ENCODE assay signal across 8 mouse cellular contexts in genomic region chr19:29641055-29641454, GRCm38 (mm10). TPM values are rescaled to one million over a fixed set of nuclear protein-coding genes. Genes with fewer than 3 reads are reported as not detected.
DNase-seq lines count a peak whose midpoint lies in the region; ATAC-seq and TF ChIP-seq lines count a peak whose summit lies in the region.

No protein-coding gene starts in this region.

- H3K9me3 ChIP-seq in forebrain, embryonic 10.5 days = no peaks in the 10 kb centered on the region
- peaks cover 4% of the 10 kb centered on the region; the same call in 1 of the 2 replicates for H3K9me3 ChIP-seq in forebrain, embryonic 13.5 days (replicated peaks)
- no peaks in the 10 kb centered on the region for H3K9me3 ChIP-seq in lung, postnatal 0 days (ENCODE audit: low read length)

- no peaks in the 10 kb centered on the region for H3K27me3 ChIP-seq in forebrain, embryonic 10.5 days (ENCODE audit: poor library complexity, severe bottlenecking)
- H3K27me3 ChIP-seq in forebrain, embryonic 13.5 days = no peaks in the 10 kb centered on the region
- no peaks in the 10 kb centered on the region for H3K27me3 ChIP-seq in lung, postnatal 0 days (replicated peaks; ENCODE audit: insufficient read depth, low read length)

- no peak overlapping the region for H3K4me2 ChIP-seq in forebrain, embryonic 13.5 days
- peak overlapping the region; percentile 19 for H3K4me2 ChIP-seq in lung, postnatal 0 days (replicated peaks; ENCODE audit: low read depth, low read length)

- no peak for DNase-seq in forebrain, embryonic 10.5 days (ENCODE audit: extremely low spot score, low spot score)
- DNase-seq in lung, postnatal 0 days (ENCODE audit: low spot score) = peak; percentile 60
- DNase-seq in layer of hippocampus, adult 11-12 months (ENCODE audit: low spot score) = no peak
- no peak for DNase-seq in cerebellum, adult 9-11 months
- DNase-seq in ovary, postnatal 36 days (ENCODE audit: low spot score) = no peak

- WGBS in forebrain, embryonic 10.5 days = 49% methylated on average over 9 of the region's 9 CpGs
- WGBS in forebrain, embryonic 13.5 days = 65% methylated on average over 8 of the region's 9 CpGs
- WGBS in lung, postnatal 0 days = 38% methylated on average over 9 of the region's 9 CpGs

- H3K4me3 ChIP-seq in forebrain, embryonic 10.5 days = no peak overlapping the region
- H3K4me3 ChIP-seq in forebrain, embryonic 13.5 days = no peak overlapping the region
- H3K4me3 ChIP-seq in bone marrow macrophage, adult 2 months (ENCODE audit: insufficient read depth, low read length) = peak overlapping the region; percentile 41
- no peak overlapping the region for H3K4me3 ChIP-seq in lung, postnatal 0 days (ENCODE audit: low read depth, low read length)

- peaks cover 22% of the 10 kb centered on the region for H3K4me1 ChIP-seq in forebrain, embryonic 10.5 days
- H3K4me1 ChIP-seq in forebrain, embryonic 13.5 days = no peaks in the 10 kb centered on the region
- H3K4me1 ChIP-seq in bone marrow macrophage, adult 2 months (ENCODE audit: control insufficient read depth, insufficient read depth, low read length) = peaks cover 12% of the 10 kb centered on the region
- H3K4me1 ChIP-seq in lung, postnatal 0 days (ENCODE audit: insufficient read depth, low read depth, low read length) = no peaks in the 10 kb centered on the region

- no peak for TF ChIP-seq EP300 in lung, postnatal 0 days (IDR thresholded peaks at IDR 0.05)

- no peak for TF ChIP-seq CTCF in bone marrow macrophage, adult 2 months (IDR thresholded peaks at IDR 0.05; ENCODE audit: low read depth, low read length)
- TF ChIP-seq CTCF in lung, postnatal 0 days (IDR thresholded peaks at IDR 0.05) = no peak

- peaks cover 44% of the 10 kb centered on the region for H3K36me3 ChIP-seq in forebrain, embryonic 10.5 days (replicated peaks)
- H3K36me3 ChIP-seq in forebrain, embryonic 13.5 days (ENCODE audit: poor library complexity, severe bottlenecking) = 0 out of 2 replicates have a peak, but pooled peaks cover 4% of the 10 kb centered on the region
- H3K36me3 ChIP-seq in lung, postnatal 0 days (ENCODE audit: insufficient read depth, low read length) = no peaks in the 10 kb centered on the region

- H3K9ac ChIP-seq in forebrain, embryonic 13.5 days = no peak overlapping the region
- H3K9ac ChIP-seq in lung, postnatal 0 days (replicated peaks; ENCODE audit: low read depth) = no peak overlapping the region

- peak overlapping the region; percentile 69 for H3K27ac ChIP-seq in forebrain, embryonic 10.5 days
- H3K27ac ChIP-seq in forebrain, embryonic 13.5 days = no peak overlapping the region
- H3K27ac ChIP-seq in bone marrow macrophage, adult 2 months (ENCODE audit: insufficient read depth, low read depth, low read length) = peak overlapping the region; percentile 59
- no peak overlapping the region for H3K27ac ChIP-seq in lung, postnatal 0 days (ENCODE audit: low read length)

- no peak for TF ChIP-seq POLR2A in bone marrow macrophage, adult 2 months (IDR thresholded peaks at IDR 0.05; ENCODE audit: borderline replicate concordance, low read depth, low read length)

- ATAC-seq in forebrain, embryonic 13.5 days = no peak
- peak; percentile 89 for ATAC-seq in inflammation-experienced regulatory T-cells, adult 6 months
- ATAC-seq in lung, postnatal 0 days = peak; percentile 81

RNA-seq across cellular contexts. Expression of gene Ermp1, which starts 7.2 kb away (rescaled TPM):
- 17.1 and 17.6 TPM in 2 replicates for polyA plus RNA-seq in forebrain, embryonic 10.5 days (2016; fragmentation: Nextera tagmentation; extraction: Ambion mirVana)
- polyA plus RNA-seq in forebrain, embryonic 13.5 days (2015; fragmentation: Nextera tagmentation; extraction: Ambion mirVana) = 6.1 and 6.3 TPM in 2 replicates
- polyA plus RNA-seq in bone marrow macrophage, adult 2 months (2012; ENCODE audit: insufficient read depth, insufficient read length, missing spikeins) = 11.4 and 11.7 TPM in 2 replicates
- 10 to 100 TPM; 16.1 to 19.1 (median 16.9) TPM for polyA plus RNA-seq in inflammation-experienced regulatory T-cells, adult 6 months (2017; shearing (Covaris generic))
- polyA plus RNA-seq in lung, postnatal 0 days (2015; fragmentation: Nextera tagmentation; extraction: Ambion mirVana) = 3.2 TPM in 2 replicates

RNA-seq across cellular contexts. Expression of gene Mlana, which starts 56.6 kb away (rescaled TPM):
- polyA plus RNA-seq in forebrain, embryonic 10.5 days (2016; fragmentation: Nextera tagmentation; extraction: Ambion mirVana) = 0.21 and 0.22 TPM in 2 replicates
- polyA plus RNA-seq in forebrain, embryonic 13.5 days (2015; fragmentation: Nextera tagmentation; extraction: Ambion mirVana) = not detected in 2 replicates
- polyA plus RNA-seq in bone marrow macrophage, adult 2 months (2012; ENCODE audit: insufficient read depth, insufficient read length, missing spikeins) = not detected in 2 replicates
- not detected for polyA plus RNA-seq in inflammation-experienced regulatory T-cells, adult 6 months (2017; shearing (Covaris generic))
- 0.15 and 0.61 TPM in 2 replicates for polyA plus RNA-seq in lung, postnatal 0 days (2015; fragmentation: Nextera tagmentation; extraction: Ambion mirVana)

Comparison
In these comparisons a context has a peak if more than half of its experiments do, and no peak if none do; other contexts are left out.
1. H3K27ac ChIP-seq: peak in forebrain, embryonic 10.5 days (single experiment) and bone marrow macrophage, adult 2 months (single experiment); none in forebrain, embryonic 13.5 days (single experiment) and lung, postnatal 0 days (single experiment).